Mouse (Mus musculus): Measurements from ENCODE around the gene Ift172. TPM values are rescaled to one million over a fixed set of nuclear protein-coding genes. Genes with fewer than 3 reads are reported as not detected.
"Not testable (repeated sequence)": the region's sequence is repeated elsewhere in the genome, so short reads cannot be mapped to it uniquely, and the experiment has no call there.

The Ift172 gene
- polyA plus RNA-seq, 2 experiments, result 41.6 to 53.3 TPM

GRCm38 (mm10) chr5:31218294-31218693 is 72.6 kb downstream of the Ift172 start:
- no peak for DNase-seq (ENCODE audit: low spot score)
- H3K27me3 ChIP-seq (ENCODE audit: control insufficient read depth, insufficient read depth, low read length), result no peaks in the 10 kb centered on the region

DNA sequence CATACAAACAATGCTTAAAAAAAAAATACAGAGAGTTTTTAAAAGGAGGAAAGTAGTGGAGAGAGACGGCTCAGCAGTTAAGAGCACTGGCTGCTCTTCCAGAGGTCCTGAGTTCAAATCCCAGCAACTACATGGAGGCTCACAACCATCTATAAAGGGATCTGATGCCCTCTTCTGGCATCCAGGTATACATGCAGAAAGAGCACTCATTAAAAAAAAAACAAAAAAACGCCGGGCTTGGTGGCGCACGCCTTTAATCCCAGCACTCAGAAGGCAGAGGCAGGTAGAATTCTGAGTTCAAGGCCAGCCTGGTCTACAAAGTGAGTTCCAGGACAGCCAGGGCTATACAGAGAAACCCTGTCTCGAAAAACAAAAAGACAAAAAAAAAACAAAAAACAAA is 74.4 kb downstream of the Ift172 start:
- not testable (repeated sequence) for H3K27me3 ChIP-seq (ENCODE audit: control insufficient read depth, insufficient read depth, low read length); H3K9me3 ChIP-seq (ENCODE audit: control insufficient read depth, low read length); H3K4me2 ChIP-seq (replicated peaks; ENCODE audit: low read depth, low read length, severe bottlenecking); H3K4me3 ChIP-seq (replicated peaks; ENCODE audit: low read length); DNase-seq (ENCODE audit: low spot score); ATAC-seq (ENCODE audit: low FRiP score, low read depth); H3K36me3 ChIP-seq (ENCODE audit: control insufficient read depth, insufficient read depth, low read length); H3K9ac ChIP-seq (ENCODE audit: low read depth, low read length, severe bottlenecking); H3K4me1 ChIP-seq (ENCODE audit: control insufficient read depth, insufficient read depth, low read length); H3K27ac ChIP-seq (replicated peaks; ENCODE audit: low read depth, low read length)
- 86% methylated on average over 6 of the region's 6 CpGs for WGBS

More at GRCm38 (mm10) chr5:31218294-31218693, 72.6 kb downstream of the Ift172 start:
- H3K27ac ChIP-seq (replicated peaks; ENCODE audit: low read depth, low read length), result no peak overlapping the region
- no peak for ATAC-seq (ENCODE audit: low FRiP score, low read depth)
- H3K36me3 ChIP-seq (ENCODE audit: control insufficient read depth, insufficient read depth, low read length), result 0 out of 2 replicates have a peak, but pooled peaks cover 2% of the 10 kb centered on the region
- no peak overlapping the region for H3K9ac ChIP-seq (ENCODE audit: low read depth, low read length, severe bottlenecking)
- no peak overlapping the region for H3K4me2 ChIP-seq (replicated peaks; ENCODE audit: low read depth, low read length, severe bottlenecking)
- H3K4me1 ChIP-seq (ENCODE audit: control insufficient read depth, insufficient read depth, low read length), result peaks cover 8% of the 10 kb centered on the region; the same call in 1 of the 2 replicates
- no peak overlapping the region for H3K4me3 ChIP-seq (replicated peaks; ENCODE audit: low read length)
- H3K9me3 ChIP-seq (ENCODE audit: control insufficient read depth, low read length), result no peaks in the 10 kb centered on the region
- TF ChIP-seq POLR2A (IDR thresholded peaks at IDR 0.05; ENCODE audit: borderline replicate concordance, extremely low read depth, insufficient read depth, insufficient read length), result no peak
- WGBS, result 67% methylated on average over 7 of the region's 7 CpGs

GRCm38 (mm10) chr5:31204421-31204820 is 86.5 kb downstream of the Ift172 start:
- no peak overlapping the region for H3K4me2 ChIP-seq (replicated peaks; ENCODE audit: low read depth, low read length, severe bottlenecking)
- DNase-seq (ENCODE audit: low spot score) (no peak), ATAC-seq (ENCODE audit: low FRiP score, low read depth) (no peak)
- H3K4me1 ChIP-seq (ENCODE audit: control insufficient read depth, insufficient read depth, low read length), result peaks cover 9% of the 10 kb centered on the region
- no peaks in the 10 kb centered on the region for H3K27me3 ChIP-seq (ENCODE audit: control insufficient read depth, insufficient read depth, low read length)
- H3K4me3 ChIP-seq (replicated peaks; ENCODE audit: low read length), result no peak overlapping the region
- peaks cover 69% of the 10 kb centered on the region for H3K36me3 ChIP-seq (ENCODE audit: control insufficient read depth, insufficient read depth, low read length)
- no peak overlapping the region for H3K27ac ChIP-seq (replicated peaks; ENCODE audit: low read depth, low read length)
- peaks cover 4% of the 10 kb centered on the region for H3K9me3 ChIP-seq (ENCODE audit: control insufficient read depth, low read length)
- 90% methylated on average over 6 of the region's 6 CpGs for WGBS
- no peak for TF ChIP-seq POLR2A (IDR thresholded peaks at IDR 0.05; ENCODE audit: borderline replicate concordance, extremely low read depth, insufficient read depth, insufficient read length)
- no peak overlapping the region for H3K9ac ChIP-seq (ENCODE audit: low read depth, low read length, severe bottlenecking)

DNA sequence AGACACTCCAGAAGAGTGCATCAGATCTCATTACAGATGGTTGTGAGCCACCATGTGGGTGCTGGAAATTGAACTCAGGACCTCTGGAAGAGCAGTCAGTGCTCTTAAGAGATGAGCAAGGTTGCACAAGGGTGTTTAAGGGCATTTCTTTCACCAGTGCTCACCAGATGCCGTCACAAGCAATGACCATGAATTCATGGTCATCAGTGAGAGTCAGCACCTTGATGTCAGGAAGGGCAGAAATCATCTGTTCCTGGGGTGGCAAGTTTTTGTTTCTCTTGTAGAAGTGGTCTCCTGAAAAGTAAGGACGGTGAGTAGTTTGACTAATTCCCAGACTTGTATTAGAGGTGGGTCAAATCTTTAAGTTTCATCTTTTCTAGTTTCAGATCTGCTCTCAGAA is 87.0 kb downstream of the Ift172 start:
- H3K4me3 ChIP-seq (replicated peaks; ENCODE audit: low read length), result no peak overlapping the region
- peaks cover 4% of the 10 kb centered on the region for H3K9me3 ChIP-seq (ENCODE audit: control insufficient read depth, low read length)
- peaks cover 9% of the 10 kb centered on the region for H3K4me1 ChIP-seq (ENCODE audit: control insufficient read depth, insufficient read depth, low read length)
- no peak for DNase-seq (ENCODE audit: low spot score)
- H3K27ac ChIP-seq (replicated peaks; ENCODE audit: low read depth, low read length), result no peak overlapping the region
- no peak for ATAC-seq (ENCODE audit: low FRiP score, low read depth)
- H3K27me3 ChIP-seq (ENCODE audit: control insufficient read depth, insufficient read depth, low read length), result no peaks in the 10 kb centered on the region
- 88% methylated on average over 2 of the region's 2 CpGs for WGBS
- H3K36me3 ChIP-seq (ENCODE audit: control insufficient read depth, insufficient read depth, low read length), result peaks cover 74% of the 10 kb centered on the region
- no peak for TF ChIP-seq POLR2A (IDR thresholded peaks at IDR 0.05; ENCODE audit: borderline replicate concordance, extremely low read depth, insufficient read depth, insufficient read length)
- H3K9ac ChIP-seq (ENCODE audit: low read depth, low read length, severe bottlenecking), result no peak overlapping the region
- no peak overlapping the region for H3K4me2 ChIP-seq (replicated peaks; ENCODE audit: low read depth, low read length, severe bottlenecking)

Other genes starting within 250 kb of the Ift172 start
- gene Atraid, start 242.8 kb downstream of the Ift172 start, polyA plus RNA-seq (2012; rRNA removed), result 134 and 151 TPM in 2 replicates
- gene Atraid, start 242.8 kb downstream of the Ift172 start, polyA plus RNA-seq (2014; fragmentation: Nextera tagmentation; extraction: Ambion mirVana), result 190 and 200 TPM in 2 replicates
- gene Slc5a6, start 242.2 kb downstream of the Ift172 start, polyA plus RNA-seq (2012; rRNA removed), result 25.3 and 33.9 TPM in 2 replicates
- 11.0 and 11.4 TPM in 2 replicates for gene Slc5a6, start 242.2 kb downstream of the Ift172 start, polyA plus RNA-seq (2014; fragmentation: Nextera tagmentation; extraction: Ambion mirVana)
- 49.1 and 62.5 TPM in 2 replicates for gene Cad, start 236.3 kb downstream of the Ift172 start, polyA plus RNA-seq (2012; rRNA removed)
- 28.3 and 29.4 TPM in 2 replicates for gene Cad, start 236.3 kb downstream of the Ift172 start, polyA plus RNA-seq (2014; fragmentation: Nextera tagmentation; extraction: Ambion mirVana)
- not detected in 2 replicates for gene Dnajc5g, start 184.8 kb downstream of the Ift172 start, polyA plus RNA-seq (2012; rRNA removed)
- not detected in 2 replicates for gene Dnajc5g, start 184.8 kb downstream of the Ift172 start, polyA plus RNA-seq (2014; fragmentation: Nextera tagmentation; extraction: Ambion mirVana)
- gene Slc30a3, start 182.9 kb downstream of the Ift172 start, polyA plus RNA-seq (2012; rRNA removed), result 0.82 and 0.86 TPM in 2 replicates
- 0.53 and 0.91 TPM in 2 replicates for gene Slc30a3, start 182.9 kb downstream of the Ift172 start, polyA plus RNA-seq (2014; fragmentation: Nextera tagmentation; extraction: Ambion mirVana)
- gene Trim54, start 174.4 kb downstream of the Ift172 start, polyA plus RNA-seq (2012; rRNA removed), result 8.1 and 8.7 TPM in 2 replicates
- gene Trim54, start 174.4 kb downstream of the Ift172 start, polyA plus RNA-seq (2014; fragmentation: Nextera tagmentation; extraction: Ambion mirVana), result 4.9 and 6.2 TPM in 2 replicates
- gene Ucn, start 152.3 kb downstream of the Ift172 start, polyA plus RNA-seq (2012; rRNA removed), result 0.16 TPM in 1 of 2 replicates, not detected in the other
- gene Ucn, start 152.3 kb downstream of the Ift172 start, polyA plus RNA-seq (2014; fragmentation: Nextera tagmentation; extraction: Ambion mirVana), result 0.46 TPM in 1 of 2 replicates, not detected in the other
- 78.5 and 103 TPM in 2 replicates for gene Mpv17, start 136.9 kb downstream of the Ift172 start, polyA plus RNA-seq (2012; rRNA removed)
- gene Mpv17, start 136.9 kb downstream of the Ift172 start, polyA plus RNA-seq (2014; fragmentation: Nextera tagmentation; extraction: Ambion mirVana), result 49.4 and 61.8 TPM in 2 replicates
- 3.9 and 4.3 TPM in 2 replicates for gene Gm29609, start 111.2 kb downstream of the Ift172 start, polyA plus RNA-seq (2012; rRNA removed)
- 0.70 and 0.96 TPM in 2 replicates for gene Gm29609, start 111.2 kb downstream of the Ift172 start, polyA plus RNA-seq (2014; fragmentation: Nextera tagmentation; extraction: Ambion mirVana)
- 130 and 143 TPM in 2 replicates for gene Gtf3c2, start 111.0 kb downstream of the Ift172 start, polyA plus RNA-seq (2012; rRNA removed)
- gene Gtf3c2, start 111.0 kb downstream of the Ift172 start, polyA plus RNA-seq (2014; fragmentation: Nextera tagmentation; extraction: Ambion mirVana), result 47.1 and 66.2 TPM in 2 replicates
- gene Snx17, start 97.9 kb downstream of the Ift172 start, polyA plus RNA-seq (2012; rRNA removed), result 108 and 120 TPM in 2 replicates
- gene Snx17, start 97.9 kb downstream of the Ift172 start, polyA plus RNA-seq (2014; fragmentation: Nextera tagmentation; extraction: Ambion mirVana), result 139 and 144 TPM in 2 replicates
- 46.9 and 49.3 TPM in 2 replicates for gene Eif2b4, start 97.7 kb downstream of the Ift172 start, polyA plus RNA-seq (2012; rRNA removed)
- gene Eif2b4, start 97.7 kb downstream of the Ift172 start, polyA plus RNA-seq (2014; fragmentation: Nextera tagmentation; extraction: Ambion mirVana), result 67.5 and 68.5 TPM in 2 replicates
- 58.8 and 77.1 TPM in 2 replicates for gene Zfp513, start 88.8 kb downstream of the Ift172 start, polyA plus RNA-seq (2012; rRNA removed)
- 6.8 and 8.0 TPM in 2 replicates for gene Zfp513, start 88.8 kb downstream of the Ift172 start, polyA plus RNA-seq (2014; fragmentation: Nextera tagmentation; extraction: Ambion mirVana)
- 91.2 and 118 TPM in 2 replicates for gene Ppm1g, start 70.4 kb downstream of the Ift172 start, polyA plus RNA-seq (2012; rRNA removed)
- 98.8 and 111 TPM in 2 replicates for gene Ppm1g, start 70.4 kb downstream of the Ift172 start, polyA plus RNA-seq (2014; fragmentation: Nextera tagmentation; extraction: Ambion mirVana)
- 161 and 181 TPM in 2 replicates for gene Nrbp1, start 50.3 kb downstream of the Ift172 start, polyA plus RNA-seq (2012; rRNA removed)
- gene Nrbp1, start 50.3 kb downstream of the Ift172 start, polyA plus RNA-seq (2014; fragmentation: Nextera tagmentation; extraction: Ambion mirVana), result 157 and 166 TPM in 2 replicates
- 0.15 TPM in 1 of 2 replicates, not detected in the other for gene Gm9970, start 49.9 kb downstream of the Ift172 start, polyA plus RNA-seq (2012; rRNA removed)
- gene Gm9970, start 49.9 kb downstream of the Ift172 start, polyA plus RNA-seq (2014; fragmentation: Nextera tagmentation; extraction: Ambion mirVana), result 0.40 TPM in 1 of 2 replicates, not detected in the other
- gene Krtcap3, start 39.4 kb downstream of the Ift172 start, polyA plus RNA-seq (2012; rRNA removed), result 25.2 and 31.4 TPM in 2 replicates
- gene Krtcap3, start 39.4 kb downstream of the Ift172 start, polyA plus RNA-seq (2014; fragmentation: Nextera tagmentation; extraction: Ambion mirVana), result 10.2 and 16.4 TPM in 2 replicates
- 174 and 211 TPM in 2 replicates for gene Fndc4, start 5.0 kb upstream of the Ift172 start, polyA plus RNA-seq (2012; rRNA removed)
- gene Fndc4, start 5.0 kb upstream of the Ift172 start, polyA plus RNA-seq (2014; fragmentation: Nextera tagmentation; extraction: Ambion mirVana), result 93.9 and 101 TPM in 2 replicates
- 0.47 and 1.2 TPM in 2 replicates for gene Gckr, start 6.3 kb upstream of the Ift172 start, polyA plus RNA-seq (2012; rRNA removed)
- gene Gckr, start 6.3 kb upstream of the Ift172 start, polyA plus RNA-seq (2014; fragmentation: Nextera tagmentation; extraction: Ambion mirVana), result 0.36 TPM in 1 of 2 replicates, not detected in the other
- 40.9 and 41.5 TPM in 2 replicates for gene Zfp512, start 161.3 kb upstream of the Ift172 start, polyA plus RNA-seq (2012; rRNA removed)
- 38.1 and 47.1 TPM in 2 replicates for gene Zfp512, start 161.3 kb upstream of the Ift172 start, polyA plus RNA-seq (2014; fragmentation: Nextera tagmentation; extraction: Ambion mirVana)
- 0.06 and 0.13 TPM in 2 replicates for gene 4930548H24Rik, start 194.6 kb upstream of the Ift172 start, polyA plus RNA-seq (2012; rRNA removed)
- gene 4930548H24Rik, start 194.6 kb upstream of the Ift172 start, polyA plus RNA-seq (2014; fragmentation: Nextera tagmentation; extraction: Ambion mirVana), result not detected in 2 replicates
- 25.7 and 27.8 TPM in 2 replicates for gene Gpn1, start 203.6 kb upstream of the Ift172 start, polyA plus RNA-seq (2012; rRNA removed)
- 47.1 and 53.4 TPM in 2 replicates for gene Gpn1, start 203.6 kb upstream of the Ift172 start, polyA plus RNA-seq (2014; fragmentation: Nextera tagmentation; extraction: Ambion mirVana)
- 19.5 and 20.2 TPM in 2 replicates for gene Slc4a1ap, start 235.9 kb upstream of the Ift172 start, polyA plus RNA-seq (2012; rRNA removed)
- 23.9 and 27.7 TPM in 2 replicates for gene Slc4a1ap, start 235.9 kb upstream of the Ift172 start, polyA plus RNA-seq (2014; fragmentation: Nextera tagmentation; extraction: Ambion mirVana)
- gene Supt7l, start 236.7 kb upstream of the Ift172 start, polyA plus RNA-seq (2012; rRNA removed), result 18.0 and 20.9 TPM in 2 replicates
- gene Supt7l, start 236.7 kb upstream of the Ift172 start, polyA plus RNA-seq (2014; fragmentation: Nextera tagmentation; extraction: Ambion mirVana), result 11.4 and 13.7 TPM in 2 replicates